Mouse (Mus musculus): ENCODE results near the gene Fgf12. TPM values are rescaled to one million over a fixed set of nuclear protein-coding genes. Genes with fewer than 3 reads are reported as not detected.

Gene Fgf12
- total RNA-seq, 2 experiments from 2014 or later, result 0.93 TPM; not detected in 1

DNA sequence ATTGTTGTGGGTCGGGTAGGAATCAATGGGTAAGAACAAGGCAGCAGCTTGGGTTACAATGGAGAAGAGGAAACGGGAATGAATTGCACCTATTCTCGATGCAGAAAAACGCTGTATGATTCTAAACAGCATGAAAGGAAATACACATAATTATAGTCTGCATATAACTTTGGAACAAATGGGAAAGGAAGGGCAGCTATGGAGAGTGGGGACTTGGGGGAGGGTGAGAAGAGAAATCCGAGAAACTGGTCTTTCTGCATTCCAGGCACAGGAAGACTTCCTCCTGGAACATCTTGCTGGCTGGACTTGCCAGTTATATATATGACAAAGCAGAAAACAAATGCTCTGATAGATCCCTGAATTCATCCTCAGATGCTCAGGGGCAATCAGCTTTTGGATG, 127.2 kb downstream of the Fgf12 start:
- no peak for ATAC-seq (replicated peaks; ENCODE audit: poor library complexity, severe bottlenecking)

DNA sequence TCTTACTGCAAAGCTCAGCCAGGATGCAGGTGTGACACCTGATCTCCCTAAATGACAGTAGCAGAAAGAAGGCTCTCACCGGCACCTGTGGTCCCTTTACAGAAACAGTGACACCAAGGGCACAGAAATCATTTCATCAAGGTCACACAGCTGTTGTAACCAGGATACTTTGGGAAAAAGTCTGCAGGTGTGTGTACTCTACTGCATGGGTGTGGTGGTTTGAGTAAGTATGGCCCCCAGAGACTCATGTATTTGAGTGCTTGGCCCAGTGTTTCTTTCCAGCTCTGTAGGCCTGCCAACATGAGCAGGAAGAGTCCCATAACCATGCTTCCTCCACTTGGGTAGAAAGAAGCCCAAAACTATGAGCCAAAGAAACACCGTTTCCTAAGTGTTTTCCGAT, 138.5 kb downstream of the Fgf12 start:
- no peak for ATAC-seq (replicated peaks; ENCODE audit: poor library complexity, severe bottlenecking)

DNA sequence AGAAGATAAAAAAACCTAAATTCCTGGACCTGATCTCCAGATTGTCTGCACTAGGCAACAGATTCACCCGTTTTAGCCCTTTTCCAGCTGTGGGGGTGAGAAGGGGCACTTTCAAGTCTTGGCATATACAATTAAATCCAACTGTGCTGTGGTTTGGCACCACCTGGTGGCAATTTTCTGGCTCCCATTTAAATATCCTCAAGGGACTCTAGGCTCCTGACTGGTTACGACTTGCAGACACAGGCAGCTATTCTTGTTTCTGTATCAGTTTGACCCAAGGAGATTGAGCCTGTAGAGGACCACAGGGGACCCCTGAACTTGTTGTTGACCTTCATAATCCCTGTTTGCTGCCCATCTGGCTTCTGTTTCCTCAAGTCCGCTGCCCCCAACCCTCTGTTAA, 141.9 kb downstream of the Fgf12 start:
- no peak for ATAC-seq (replicated peaks; ENCODE audit: poor library complexity, severe bottlenecking)

- no peak for ATAC-seq (replicated peaks; ENCODE audit: poor library complexity, severe bottlenecking)
These were observed 149.7 kb downstream of the Fgf12 start for GRCm38 (mm10) chr16:28603155-28603554.

DNA sequence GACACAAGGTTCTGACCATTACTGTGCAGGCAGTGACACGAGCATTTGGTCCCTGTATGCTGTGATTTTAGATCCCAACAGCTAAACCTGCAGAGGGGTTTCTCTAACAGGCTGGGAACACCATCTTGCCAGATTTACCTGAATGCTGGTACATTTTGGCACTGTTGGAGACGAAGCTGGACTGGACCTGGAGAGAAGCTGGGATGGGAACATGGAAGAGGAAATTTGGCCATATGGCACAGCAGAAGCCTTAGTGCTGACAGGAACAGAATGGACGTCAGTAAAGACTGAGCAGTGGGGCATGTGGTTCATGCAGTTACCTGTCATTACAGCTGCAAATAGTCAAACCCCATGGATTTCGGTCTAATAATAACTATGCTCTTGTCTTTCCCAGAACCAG, 151.1 kb downstream of the Fgf12 start:
- ATAC-seq (replicated peaks; ENCODE audit: poor library complexity, severe bottlenecking), result no peak

GRCm38 (mm10) chr16:28596112-28596511, 156.8 kb downstream of the Fgf12 start:
- ATAC-seq (replicated peaks; ENCODE audit: poor library complexity, severe bottlenecking), result no peak

GRCm38 (mm10) chr16:28593075-28593915, 159.6 kb downstream of the Fgf12 start:
- ATAC-seq (replicated peaks; ENCODE audit: poor library complexity, severe bottlenecking), result peak; percentile 95

DNA sequence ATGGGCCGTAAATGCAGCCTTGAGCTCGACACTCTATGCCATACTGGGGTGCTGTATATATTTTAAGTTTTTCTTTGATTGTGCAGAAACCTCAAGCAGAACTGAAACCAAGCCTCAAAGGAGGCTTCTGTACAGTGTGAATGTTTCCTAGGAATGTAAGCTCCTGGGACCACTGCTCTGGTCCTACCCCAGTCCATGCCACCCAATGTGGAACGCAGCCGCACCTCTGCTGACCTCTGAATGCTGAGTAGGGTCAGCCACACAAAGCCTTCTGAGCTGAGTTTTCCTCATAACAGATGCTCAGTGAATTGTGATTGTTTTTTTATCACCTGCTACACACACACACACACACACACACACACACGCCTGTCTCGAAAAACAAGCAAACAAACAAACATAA, 160.4 kb downstream of the Fgf12 start:
- ATAC-seq (replicated peaks; ENCODE audit: poor library complexity, severe bottlenecking), result no peak

GRCm38 (mm10) chr16:28591583-28591982, 161.3 kb downstream of the Fgf12 start:
- ATAC-seq (replicated peaks; ENCODE audit: poor library complexity, severe bottlenecking), result no peak

- ATAC-seq (replicated peaks; ENCODE audit: poor library complexity, severe bottlenecking), result no peak
These were observed 180.7 kb downstream of the Fgf12 start for GRCm38 (mm10) chr16:28572212-28572611.

GRCm38 (mm10) chr16:28564716-28565217, 188.1 kb downstream of the Fgf12 start:
- ATAC-seq (replicated peaks; ENCODE audit: poor library complexity, severe bottlenecking), result no peak; the same call in 1 of the 2 replicates

- no peak for ATAC-seq (replicated peaks; ENCODE audit: poor library complexity, severe bottlenecking)
These were observed 188.7 kb downstream of the Fgf12 start for GRCm38 (mm10) chr16:28564075-28564715.

DNA sequence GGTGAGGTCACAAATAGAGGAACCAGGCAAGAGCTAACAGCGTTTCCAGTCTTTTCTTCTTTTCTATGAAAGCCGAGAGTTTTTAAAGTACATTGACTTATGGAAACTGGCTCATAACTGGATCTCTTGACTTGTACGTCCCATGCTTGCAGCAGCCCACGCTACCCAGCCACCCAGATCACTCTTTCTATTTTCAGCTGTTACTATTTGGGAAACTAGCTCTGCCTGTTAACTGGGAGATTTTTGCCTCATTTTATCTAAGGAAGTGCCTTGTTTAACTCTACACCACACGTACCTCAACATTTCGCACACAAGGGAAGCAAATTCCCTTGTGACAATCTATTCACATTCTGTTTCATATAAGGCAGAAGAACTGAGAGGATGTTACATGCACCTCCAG, 190.0 kb downstream of the Fgf12 start:
- no peak for ATAC-seq (replicated peaks; ENCODE audit: poor library complexity, severe bottlenecking)

GRCm38 (mm10) chr16:28555219-28555618, 197.6 kb downstream of the Fgf12 start:
- no peak for ATAC-seq (replicated peaks; ENCODE audit: poor library complexity, severe bottlenecking)

DNA sequence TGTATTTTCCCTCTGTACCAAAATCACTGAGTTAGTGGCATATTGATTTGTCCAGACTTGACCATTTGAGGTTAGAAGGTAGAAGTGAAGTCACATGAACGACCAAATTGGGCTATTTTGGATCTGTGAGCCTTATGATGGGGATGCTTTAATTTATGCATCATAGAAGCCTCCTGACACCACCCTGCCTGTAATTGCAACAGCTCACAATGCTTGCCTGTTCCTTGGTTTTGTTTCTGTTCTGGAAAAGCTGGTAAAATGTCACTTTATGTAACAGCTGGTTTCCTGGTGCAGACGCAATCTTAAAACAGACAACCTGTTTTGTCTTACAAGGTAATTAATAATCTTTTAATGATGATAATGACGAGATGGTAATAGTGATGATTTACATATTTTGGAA, 213.4 kb downstream of the Fgf12 start:
- ATAC-seq (replicated peaks; ENCODE audit: poor library complexity, severe bottlenecking), result no peak

- peak; percentile 96 for ATAC-seq (replicated peaks; ENCODE audit: poor library complexity, severe bottlenecking)
These were observed 235.0 kb downstream of the Fgf12 start for GRCm38 (mm10) chr16:28517596-28518524.

- no peak for ATAC-seq (replicated peaks; ENCODE audit: poor library complexity, severe bottlenecking)
These were observed 240.4 kb downstream of the Fgf12 start for GRCm38 (mm10) chr16:28512446-28512845.

DNA sequence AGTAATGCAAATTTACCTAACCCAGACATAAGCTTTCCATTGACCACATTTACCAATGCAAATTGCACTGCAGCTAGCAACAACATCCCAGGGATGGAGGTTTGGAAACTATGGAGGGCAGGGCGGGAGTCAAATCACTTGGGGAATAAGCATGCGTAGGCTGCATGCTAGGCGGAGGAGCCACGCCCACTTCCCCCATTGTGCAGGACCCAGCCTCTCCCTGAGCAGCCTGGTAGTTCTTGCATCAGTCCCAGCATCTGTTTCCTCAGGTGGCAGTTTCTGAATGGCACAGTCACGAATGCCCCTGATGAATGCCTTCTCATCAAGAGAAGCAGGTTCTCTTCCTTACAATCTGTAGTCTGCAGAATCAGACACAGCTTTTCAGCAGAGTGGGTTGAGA, 241.5 kb downstream of the Fgf12 start:
- peak; percentile 96 for ATAC-seq (replicated peaks; ENCODE audit: poor library complexity, severe bottlenecking)

- no peak for ATAC-seq (replicated peaks; ENCODE audit: poor library complexity, severe bottlenecking)
These were observed 254.8 kb downstream of the Fgf12 start for GRCm38 (mm10) chr16:28497971-28498607.

DNA sequence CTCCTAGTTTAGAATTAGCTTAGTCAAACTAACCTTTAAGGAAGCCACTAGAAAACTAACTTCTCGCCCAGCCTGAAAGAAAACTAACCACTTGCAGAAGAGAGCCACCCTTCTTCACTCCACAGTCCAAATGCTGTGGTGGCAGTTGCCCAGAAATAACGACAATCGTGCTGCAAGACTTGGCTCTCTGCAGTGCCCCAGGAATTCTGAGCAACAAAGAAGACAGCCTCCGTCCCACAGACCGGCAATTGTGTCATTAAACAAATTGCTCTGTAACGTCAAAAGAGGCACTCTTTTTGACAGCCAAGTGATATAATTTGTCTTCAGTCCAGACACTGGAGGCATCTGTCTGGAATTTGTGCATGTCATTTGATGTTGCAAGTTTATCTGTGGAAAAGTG, 261.2 kb downstream of the Fgf12 start:
- ATAC-seq (replicated peaks; ENCODE audit: poor library complexity, severe bottlenecking), result no peak

Measured in granulocyte monocyte progenitor cell, adult 5-6 weeks (primary cell).